Mouse (Mus musculus) intestine, embryonic 15.5 days (tissue): ENCODE results near the gene Zfp62. TPM values are rescaled to one million over a fixed set of nuclear protein-coding genes. Genes with fewer than 3 reads are reported as not detected.
A peak's percentile ranks its signal among the peaks of the same experiment; 100 is the strongest.

Experiments used
- ATAC-seq: fragments of 200-750 bp; cut with Nextera tagmentation; 2 replicates; pipeline ENCODE4 v1.8.0; 2017; ENCODE audit warnings: moderate TSS enrichment, moderate library complexity
- H3K27ac ChIP-seq: fragments of 300-500 bp; sonication (generic); 2 replicates; pipeline ENCODE4 v1.5.1; 2015; ENCODE audit warnings: mild to moderate bottlenecking, inconsistent platforms
- H3K27me3 ChIP-seq: fragments of 300-500 bp; sonication (generic); replicated peaks from 2 replicates; pipeline ENCODE4 v1.6.1; 2015; ENCODE audit warnings: inconsistent platforms
- H3K36me3 ChIP-seq: fragments of 300-500 bp; sonication (generic); 2 replicates; pipeline ENCODE4 v1.6.1; 2015; ENCODE audit warnings: inconsistent platforms
- H3K4me1 ChIP-seq: fragments of 300-500 bp; sonication (generic); replicated peaks from 2 replicates; pipeline ENCODE4 v1.6.1; 2015; ENCODE audit warnings: inconsistent platforms
- H3K4me2 ChIP-seq: fragments of 300-500 bp; sonication (generic); replicated peaks from 2 replicates; pipeline ENCODE4 v1.6.1; 2015; ENCODE audit warnings: mild to moderate bottlenecking, inconsistent platforms
- H3K4me3 ChIP-seq: fragments of 300-500 bp; sonication (generic); replicated peaks from 2 replicates; pipeline ENCODE4 v1.5.1; 2015; ENCODE audit warnings: inconsistent platforms
- H3K9ac ChIP-seq: fragments of 300-500 bp; sonication (generic); 2 replicates; pipeline ENCODE4 v1.6.1; 2015; ENCODE audit warnings: inconsistent platforms
- H3K9me3 ChIP-seq: fragments of 300-500 bp; sonication (generic); 2 replicates; pipeline ENCODE4 v1.6.1; 2016; ENCODE audit warnings: inconsistent platforms
- WGBS: fragments of 180-500 bp; shearing (Covaris S2); methylation state at CpG from one replicate; pipeline ENCODE4 v1.1.7; 2015; 5-methylcytosine and 5-hydroxymethylcytosine counted together
- polyA plus RNA-seq: library from polyadenylated mRNA; unstranded; fragments of >200 nt; fragmentation: Nextera tagmentation; extraction: Ambion mirVana; gene quantifications from 2 replicates; pipeline ENCODE4 v1.2.1, GENCODE M21; 2015

The Zfp62 gene
- polyA plus RNA-seq, 1 experiment from 2014 or later = 28.6 TPM

- 0 out of 2 replicates have a peak, but pooled peaks cover 4% of the 10 kb centered on the region for H3K36me3 ChIP-seq
- H3K27ac ChIP-seq = no peak overlapping the region
- H3K9ac ChIP-seq = no peak overlapping the region
- no peak for ATAC-seq
- H3K4me2 ChIP-seq = no peak overlapping the region
- H3K9me3 ChIP-seq = no peaks in the 10 kb centered on the region
- H3K27me3 ChIP-seq = no peaks in the 10 kb centered on the region
- H3K4me1 ChIP-seq = peaks cover 26% of the 10 kb centered on the region
- 90% methylated on average over 6 of the region's 6 CpGs for WGBS
- H3K4me3 ChIP-seq = no peak overlapping the region
Measured at GRCm38 (mm10) chr11:49253035-49253434, 49.9 kb downstream of the Zfp62 start.

DNA sequence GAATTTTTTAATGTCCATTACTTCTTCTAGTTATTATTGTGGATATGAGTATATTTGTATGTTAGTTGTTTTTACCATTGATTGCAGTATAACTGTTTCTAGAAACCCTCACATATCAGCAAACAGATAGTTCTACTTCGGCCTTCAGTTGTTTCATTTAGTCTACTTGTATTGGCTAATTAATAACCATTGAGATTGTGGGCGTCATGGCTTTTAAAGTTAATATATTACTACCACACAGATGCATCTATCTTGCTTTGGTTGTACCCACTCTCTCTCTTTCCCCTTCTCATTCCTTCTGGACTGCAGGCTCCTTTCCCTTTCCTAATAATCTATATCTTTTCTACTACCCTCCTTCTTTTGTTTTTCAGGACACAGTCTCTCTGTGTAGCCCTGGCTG lies 56.2 kb downstream of the Zfp62 start:
- Histone ChIP-seq H3K4me1 (peaks cover 21% of the 10 kb centered on the region; the same call in 1 of the 2 replicates), H3K27ac (no peak overlapping the region), H3K9me3 (no peaks in the 10 kb centered on the region), H3K9ac (no peak overlapping the region), H3K4me3 (no peak overlapping the region), H3K4me2 (no peak overlapping the region), H3K27me3 (no peaks in the 10 kb centered on the region), H3K36me3 (peaks cover 27% of the 10 kb centered on the region)
- 60% methylated on average over 2 of the region's 2 CpGs for WGBS
- ATAC-seq = peak; percentile 19; the same call in 1 of the 2 replicates

GRCm38 (mm10) chr11:49259829-49260228 lies 56.7 kb downstream of the Zfp62 start:
- Histone ChIP-seq H3K4me1 (peaks cover 21% of the 10 kb centered on the region; the same call in 1 of the 2 replicates), H3K27me3 (no peaks in the 10 kb centered on the region), H3K4me3 (no peak overlapping the region), H3K9me3 (no peaks in the 10 kb centered on the region), H3K36me3 (peaks cover 24% of the 10 kb centered on the region), H3K27ac (no peak overlapping the region), H3K4me2 (no peak overlapping the region), H3K9ac (no peak overlapping the region)
- 56% methylated on average over 1 of the region's 1 CpGs for WGBS
- no peak for ATAC-seq

- 88% methylated on average over 21 of the region's 21 CpGs for WGBS
- no peak overlapping the region for H3K4me2 ChIP-seq
- H3K27ac ChIP-seq = no peak overlapping the region
- H3K9ac ChIP-seq = no peak overlapping the region
- peaks cover 23% of the 10 kb centered on the region for H3K36me3 ChIP-seq
- H3K9me3 ChIP-seq = no peaks in the 10 kb centered on the region
- H3K27me3 ChIP-seq = no peaks in the 10 kb centered on the region
- peak; percentile 9; the same call in 1 of the 2 replicates for ATAC-seq
- no peak overlapping the region for H3K4me3 ChIP-seq
- H3K4me1 ChIP-seq = peaks cover 21% of the 10 kb centered on the region; the same call in 1 of the 2 replicates
Measured at GRCm38 (mm10) chr11:49260598-49261312, 57.7 kb downstream of the Zfp62 start.

DNA sequence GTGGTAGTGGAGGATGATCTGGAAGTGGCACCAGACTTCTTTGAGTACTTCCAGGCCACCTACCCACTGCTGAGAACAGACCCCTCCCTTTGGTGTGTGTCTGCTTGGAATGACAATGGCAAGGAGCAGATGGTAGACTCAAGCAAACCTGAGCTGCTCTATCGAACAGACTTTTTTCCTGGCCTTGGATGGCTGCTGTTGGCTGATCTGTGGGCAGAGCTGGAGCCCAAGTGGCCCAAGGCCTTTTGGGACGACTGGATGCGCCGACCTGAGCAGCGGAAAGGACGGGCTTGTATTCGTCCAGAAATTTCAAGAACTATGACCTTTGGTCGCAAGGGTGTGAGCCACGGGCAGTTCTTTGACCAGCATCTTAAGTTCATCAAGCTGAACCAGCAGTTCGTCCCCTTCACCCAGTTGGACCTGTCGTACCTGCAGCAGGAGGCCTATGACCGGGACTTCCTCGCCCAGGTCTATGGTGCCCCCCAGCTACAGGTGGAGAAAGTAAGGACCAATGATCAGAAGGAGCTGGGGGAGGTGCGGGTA lies 58.3 kb downstream of the Zfp62 start:
- Histone ChIP-seq H3K36me3 (peaks cover 23% of the 10 kb centered on the region), H3K27ac (no peak overlapping the region), H3K4me3 (no peak overlapping the region), H3K27me3 (no peaks in the 10 kb centered on the region), H3K9ac (no peak overlapping the region), H3K4me1 (peaks cover 21% of the 10 kb centered on the region; the same call in 1 of the 2 replicates), H3K4me2 (no peak overlapping the region), H3K9me3 (no peaks in the 10 kb centered on the region)
- no peak for ATAC-seq
- WGBS = 88% methylated on average over 14 of the region's 14 CpGs

- peaks cover 23% of the 10 kb centered on the region for H3K36me3 ChIP-seq
Measured at GRCm38 (mm10) chr11:49262286-49262685, 59.2 kb downstream of the Zfp62 start.

GRCm38 (mm10) chr11:49263149-49263548 lies 60.1 kb downstream of the Zfp62 start:
- peaks cover 24% of the 10 kb centered on the region; the same call in 1 of the 2 replicates for H3K4me1 ChIP-seq
- H3K27me3 ChIP-seq = no peaks in the 10 kb centered on the region
- no peak for ATAC-seq
- H3K9me3 ChIP-seq = no peaks in the 10 kb centered on the region
- no peak overlapping the region for H3K27ac ChIP-seq
- WGBS = 90% methylated on average over 6 of the region's 6 CpGs
- no peak overlapping the region for H3K4me2 ChIP-seq
- no peak overlapping the region for H3K9ac ChIP-seq
- no peak overlapping the region for H3K4me3 ChIP-seq
- H3K36me3 ChIP-seq = peaks cover 23% of the 10 kb centered on the region

More at GRCm38 (mm10) chr11:49262286-49262685, 59.2 kb downstream of the Zfp62 start:
- peaks cover 21% of the 10 kb centered on the region; the same call in 1 of the 2 replicates for H3K4me1 ChIP-seq
- H3K9me3 ChIP-seq = no peaks in the 10 kb centered on the region
- no peak overlapping the region for H3K4me2 ChIP-seq
- no peak overlapping the region for H3K27ac ChIP-seq
- H3K4me3 ChIP-seq = no peak overlapping the region
- no peaks in the 10 kb centered on the region for H3K27me3 ChIP-seq
- no peak overlapping the region for H3K9ac ChIP-seq
- WGBS = 81% methylated on average over 5 of the region's 5 CpGs
- ATAC-seq = no peak

- H3K27me3 ChIP-seq = no peaks in the 10 kb centered on the region
- no peaks in the 10 kb centered on the region for H3K9me3 ChIP-seq
- WGBS = 90% methylated on average over 7 of the region's 7 CpGs
- H3K27ac ChIP-seq = no peak overlapping the region
- H3K36me3 ChIP-seq = peaks cover 23% of the 10 kb centered on the region
- peaks cover 24% of the 10 kb centered on the region; the same call in 1 of the 2 replicates for H3K4me1 ChIP-seq
- no peak overlapping the region for H3K4me3 ChIP-seq
- no peak for ATAC-seq
- H3K4me2 ChIP-seq = no peak overlapping the region
- H3K9ac ChIP-seq = no peak overlapping the region
Measured at GRCm38 (mm10) chr11:49264081-49264480, 61.0 kb downstream of the Zfp62 start.

GRCm38 (mm10) chr11:49264622-49265021 lies 61.5 kb downstream of the Zfp62 start:
- H3K36me3 ChIP-seq = peaks cover 23% of the 10 kb centered on the region
- peaks cover 24% of the 10 kb centered on the region; the same call in 1 of the 2 replicates for H3K4me1 ChIP-seq
- H3K4me2 ChIP-seq = no peak overlapping the region
- H3K9ac ChIP-seq = no peak overlapping the region
- H3K27ac ChIP-seq = 0 out of 2 replicates have a peak overlapping the region, but pooled peaks have one; percentile 1
- WGBS = 62% methylated on average over 11 of the region's 11 CpGs
- no peaks in the 10 kb centered on the region for H3K9me3 ChIP-seq
- H3K27me3 ChIP-seq = no peaks in the 10 kb centered on the region
- ATAC-seq = peak; percentile 50
- H3K4me3 ChIP-seq = no peak overlapping the region

DNA sequence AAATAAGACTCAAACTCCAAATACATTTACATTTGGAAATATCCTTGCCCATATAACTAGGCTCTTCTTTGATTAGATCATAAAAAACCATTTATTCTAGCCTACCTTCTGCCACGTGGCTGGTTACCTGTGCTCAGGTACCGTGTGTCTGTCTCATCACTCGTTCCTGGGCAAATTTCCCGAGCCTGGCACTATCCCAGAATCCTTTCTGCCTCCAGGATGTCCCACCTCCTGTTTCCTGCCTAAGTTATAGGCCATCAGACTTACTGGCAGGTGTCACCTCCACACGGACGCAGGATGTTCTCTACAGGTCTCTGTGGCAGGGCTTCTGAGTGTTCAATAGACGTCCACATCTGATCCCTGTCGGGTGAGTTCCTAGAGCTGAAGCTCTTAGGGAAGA lies 62.0 kb downstream of the Zfp62 start:
- Histone ChIP-seq H3K27me3 (no peaks in the 10 kb centered on the region), H3K4me3 (no peak overlapping the region), H3K27ac (no peak overlapping the region), H3K4me1 (peaks cover 24% of the 10 kb centered on the region; the same call in 1 of the 2 replicates), H3K4me2 (no peak overlapping the region), H3K9me3 (no peaks in the 10 kb centered on the region), H3K36me3 (peaks cover 23% of the 10 kb centered on the region), H3K9ac (no peak overlapping the region)
- no peak for ATAC-seq
- WGBS = 87% methylated on average over 8 of the region's 8 CpGs

DNA sequence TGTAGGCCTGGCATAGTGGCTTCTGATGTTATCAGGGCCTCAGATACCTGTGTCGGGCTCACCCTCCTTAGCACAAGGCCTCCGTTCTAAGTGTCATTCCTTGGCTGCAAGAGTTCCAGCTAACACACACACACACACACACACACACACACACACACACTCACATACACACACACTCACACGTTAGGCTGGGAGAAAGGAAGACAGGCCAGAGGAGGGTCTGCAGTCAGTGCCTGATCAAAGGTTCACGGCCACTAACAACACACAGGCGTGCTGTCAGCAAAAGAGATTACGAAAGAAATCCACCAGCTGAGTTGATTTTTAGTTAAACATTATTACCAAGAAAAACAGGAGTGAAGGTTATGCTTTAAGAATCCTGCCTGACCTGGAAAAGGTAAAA lies 63.6 kb downstream of the Zfp62 start:
- ATAC-seq = peak; percentile 48

DNA sequence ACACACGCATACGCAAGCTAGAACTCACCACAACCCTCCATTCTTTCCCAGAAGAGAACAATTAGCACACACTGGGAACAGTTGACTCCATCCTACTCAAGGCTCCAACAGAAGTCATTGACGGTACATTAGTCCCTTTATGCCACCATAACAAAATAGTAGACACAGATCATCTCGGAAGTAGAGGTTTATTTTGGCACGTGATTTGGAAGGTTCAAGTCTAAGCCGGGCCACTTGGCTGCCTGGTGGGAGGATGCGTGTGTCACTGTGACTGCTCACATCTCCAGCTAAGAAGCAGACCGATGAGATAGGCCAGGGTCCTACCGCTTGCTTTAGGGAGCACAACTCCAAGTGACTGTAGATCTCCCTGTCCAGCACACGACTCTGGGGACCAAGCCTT lies 64.2 kb downstream of the Zfp62 start:
- Histone ChIP-seq H3K27me3 (no peaks in the 10 kb centered on the region), H3K27ac (no peak overlapping the region), H3K9me3 (no peaks in the 10 kb centered on the region), H3K4me3 (no peak overlapping the region), H3K4me2 (no peak overlapping the region), H3K36me3 (peaks cover 3% of the 10 kb centered on the region; the same call in 1 of the 2 replicates), H3K4me1 (peaks cover 4% of the 10 kb centered on the region; the same call in 1 of the 2 replicates), H3K9ac (no peak overlapping the region)
- WGBS = 83% methylated on average over 10 of the region's 10 CpGs
- no peak for ATAC-seq

More for the DNA sequence above, 63.6 kb downstream of the Zfp62 start:
- H3K4me2 ChIP-seq = no peak overlapping the region
- H3K9ac ChIP-seq = no peak overlapping the region
- no peak overlapping the region for H3K4me3 ChIP-seq
- H3K27ac ChIP-seq = no peak overlapping the region
- H3K9me3 ChIP-seq = no peaks in the 10 kb centered on the region
- peaks cover 9% of the 10 kb centered on the region; the same call in 1 of the 2 replicates for H3K36me3 ChIP-seq
- H3K4me1 ChIP-seq = peaks cover 9% of the 10 kb centered on the region; the same call in 1 of the 2 replicates
- H3K27me3 ChIP-seq = no peaks in the 10 kb centered on the region
- WGBS = 54% methylated on average over 6 of the region's 6 CpGs
